In the genomic region with DNA sequence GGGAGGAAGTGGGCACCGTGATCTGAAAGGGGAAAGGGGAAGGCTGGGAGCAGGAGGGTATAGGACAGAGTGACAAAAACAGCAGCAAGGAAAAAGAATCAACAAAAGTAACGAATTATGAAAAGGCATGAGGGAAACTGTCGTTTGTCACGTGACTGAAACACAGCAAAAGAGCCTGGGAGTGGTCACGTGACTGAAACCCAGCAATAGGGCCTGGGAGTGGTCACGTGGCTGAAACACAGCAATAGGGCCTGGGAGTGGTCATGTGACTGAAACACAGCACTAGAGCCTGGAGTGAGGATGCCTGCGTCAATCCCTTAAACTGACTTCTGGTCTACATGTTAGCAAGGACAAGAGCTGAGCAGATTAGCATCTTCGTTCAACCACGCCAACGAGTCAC, we compare ENCODE assay signal across 22 mouse cellular contexts.
"Had no signal": no experiment of that assay in that cellular context is flagged by ENCODE, and none has a peak within 500 bp of the region (broad histone marks: within the 10 kb centered on the region; RNA-seq: fewer than 3 reads in every experiment).

No protein-coding gene starts in this region.

- H3K4me3 ChIP-seq: heart, adult 2 months; heart, embryonic 13.5 days; heart, embryonic 15.5 days; hindbrain, embryonic 13.5 days; hindbrain, embryonic 15.5 days; layer of hippocampus, adult 2 months; left cerebral cortex, adult 2 months; limb, embryonic 10.5 days; limb, embryonic 12.5 days; liver, embryonic 13.5 days had no signal

- H3K9me3 ChIP-seq: heart, embryonic 13.5 days; heart, embryonic 15.5 days; hindbrain, embryonic 13.5 days; hindbrain, embryonic 15.5 days; limb, embryonic 10.5 days; limb, embryonic 12.5 days; liver, embryonic 13.5 days had no signal

- H3K9ac ChIP-seq: heart, embryonic 13.5 days; heart, embryonic 15.5 days; hindbrain, embryonic 13.5 days; hindbrain, embryonic 15.5 days; limb, embryonic 12.5 days; liver, embryonic 13.5 days had no signal

- DNase-seq: gastrocnemius, postnatal 14 days; gastrocnemius, postnatal 36 days; heart, adult 2 months; heart, postnatal 14 days; heart, postnatal 36 days; kidney, adult 11 months; kidney, adult 2 months; kidney, adult 9 months; kidney, postnatal 10 days; kidney, postnatal 25 days; kidney, postnatal 4 days; liver; liver, embryonic 13.5 days had no signal

- H3K4me1 ChIP-seq: heart, embryonic 13.5 days; heart, embryonic 15.5 days; hindbrain, embryonic 13.5 days; hindbrain, embryonic 15.5 days; limb, embryonic 10.5 days; limb, embryonic 12.5 days; liver, embryonic 13.5 days had no signal

- H3K27ac ChIP-seq: heart, adult 2 months; heart, embryonic 13.5 days; heart, embryonic 15.5 days; hindbrain, embryonic 13.5 days; hindbrain, embryonic 15.5 days; hindbrain, postnatal 0 days; layer of hippocampus, adult 2 months; left cerebral cortex, adult 2 months; limb, embryonic 10.5 days; limb, embryonic 12.5 days; liver, embryonic 13.5 days had no signal

- H3K27me3 ChIP-seq: hindbrain, embryonic 13.5 days; hindbrain, embryonic 15.5 days; limb, embryonic 12.5 days; liver, embryonic 13.5 days had no signal

- H3K36me3 ChIP-seq: heart, embryonic 13.5 days; heart, embryonic 15.5 days; hindbrain, embryonic 13.5 days; hindbrain, embryonic 15.5 days; limb, embryonic 10.5 days; limb, embryonic 12.5 days; liver, embryonic 13.5 days had no signal
